Mouse (Mus musculus) left cerebral cortex, adult 8-10 months (tissue): ENCODE results near the gene Gfy. TPM values are rescaled to one million over a fixed set of nuclear protein-coding genes. Genes with fewer than 3 reads are reported as not detected.

Experiments
- DNase-seq, 2 experiments: peaks; one replicate each; pipeline ENCODE4 v3.0.0; 2022; ENCODE audit warnings: low spot score in 2 of 2
- microRNA-seq, 2 experiments: library from miRNA; unstranded; fragments of <30 nt; microRNA quantifications; one replicate each; pipeline ENCODE4 v1.2.0; 2022
- total RNA-seq, 4 experiments: library from RNA; stranded (reverse); gene quantifications; 2 replicates each; pipeline ENCODE4 v1.2.4; 2022

Gfy gene
- total RNA-seq, 4 experiments from 2014 or later = 0.34 TPM; not detected in 3

DNA sequence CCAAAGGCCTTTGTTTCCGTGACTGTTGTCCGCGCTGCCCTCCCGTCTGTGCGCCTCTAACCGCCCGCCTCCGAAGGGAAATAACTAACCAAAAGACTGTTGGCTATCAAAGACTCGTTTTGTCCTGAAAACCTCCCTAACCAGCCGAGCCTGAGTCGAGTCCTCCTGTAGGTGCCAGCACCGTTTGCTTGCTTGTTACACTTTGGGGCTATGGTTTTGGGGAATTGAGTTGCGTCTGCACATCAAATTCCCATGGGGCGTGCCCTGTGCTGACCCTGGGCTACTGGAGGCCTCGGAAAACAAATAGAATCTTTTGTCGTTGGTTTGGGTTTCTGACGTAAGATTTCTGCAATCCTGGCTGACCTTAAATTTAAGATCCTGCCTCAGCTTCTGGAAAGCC, 50.1 kb downstream of the Gfy start:
- no peak for DNase-seq

DNA sequence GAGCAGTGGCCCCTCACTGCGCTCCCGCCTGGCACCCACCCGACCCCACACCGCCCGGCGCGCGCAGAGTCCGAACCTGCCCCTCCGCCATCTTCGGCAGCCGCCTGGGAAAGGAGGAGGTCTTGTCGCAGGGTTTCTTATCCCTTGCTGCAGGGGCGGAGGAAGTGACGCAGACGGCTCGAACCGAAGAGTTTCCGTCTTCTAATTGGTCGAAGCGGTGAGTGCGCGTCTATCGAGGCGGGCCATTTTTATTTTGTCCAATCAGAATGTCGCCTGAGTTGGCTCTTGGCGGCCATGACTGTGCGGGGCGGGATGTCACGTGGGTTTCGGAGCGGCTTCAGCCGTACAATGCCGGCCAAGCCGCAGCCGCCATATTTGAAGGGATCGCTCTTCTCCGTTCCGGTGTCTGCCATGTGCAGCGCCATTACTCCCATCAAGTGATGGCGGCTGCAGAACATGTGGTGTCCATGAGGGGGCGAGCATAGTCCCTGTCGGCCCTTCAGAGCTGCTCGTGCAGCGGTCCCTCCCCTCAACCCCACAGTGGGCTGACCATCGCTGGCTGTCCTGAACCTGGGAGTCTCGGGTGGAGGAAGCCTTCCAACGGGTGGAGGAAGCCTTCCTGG, 50.6 kb downstream of the Gfy start, which contains the start of gene Rpl13a:
Gene Rpl13a (minus strand): TSS at position 138 of the 623 bp plus-strand sequence.
- DNase-seq = peak; percentile 96 to 99

DNA sequence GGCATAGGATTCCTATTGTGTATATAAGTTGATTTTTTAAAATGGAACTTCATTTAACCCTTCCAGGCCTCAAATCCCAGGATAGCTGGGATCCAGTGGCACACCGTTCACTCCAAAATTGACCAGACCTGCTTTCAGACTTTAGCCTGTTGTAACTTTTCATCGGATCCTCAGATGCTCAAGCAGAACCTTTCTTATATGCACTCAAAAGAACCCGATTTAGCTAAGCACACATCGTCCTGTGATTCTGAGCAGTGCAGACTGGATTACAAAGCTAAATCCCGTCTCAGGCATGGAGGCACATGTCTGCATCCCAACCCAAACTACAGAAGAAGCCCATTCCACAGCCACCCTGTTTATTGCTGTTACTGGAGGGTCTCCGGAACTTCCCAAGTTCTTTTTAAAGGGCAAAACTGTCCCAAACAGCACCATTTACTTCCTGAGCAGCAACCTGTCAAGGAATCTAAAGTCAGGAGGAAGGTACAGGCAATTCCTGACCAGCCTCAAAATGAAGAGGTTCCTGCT, 51.6 kb downstream of the Gfy start:
- DNase-seq = no peak

DNA sequence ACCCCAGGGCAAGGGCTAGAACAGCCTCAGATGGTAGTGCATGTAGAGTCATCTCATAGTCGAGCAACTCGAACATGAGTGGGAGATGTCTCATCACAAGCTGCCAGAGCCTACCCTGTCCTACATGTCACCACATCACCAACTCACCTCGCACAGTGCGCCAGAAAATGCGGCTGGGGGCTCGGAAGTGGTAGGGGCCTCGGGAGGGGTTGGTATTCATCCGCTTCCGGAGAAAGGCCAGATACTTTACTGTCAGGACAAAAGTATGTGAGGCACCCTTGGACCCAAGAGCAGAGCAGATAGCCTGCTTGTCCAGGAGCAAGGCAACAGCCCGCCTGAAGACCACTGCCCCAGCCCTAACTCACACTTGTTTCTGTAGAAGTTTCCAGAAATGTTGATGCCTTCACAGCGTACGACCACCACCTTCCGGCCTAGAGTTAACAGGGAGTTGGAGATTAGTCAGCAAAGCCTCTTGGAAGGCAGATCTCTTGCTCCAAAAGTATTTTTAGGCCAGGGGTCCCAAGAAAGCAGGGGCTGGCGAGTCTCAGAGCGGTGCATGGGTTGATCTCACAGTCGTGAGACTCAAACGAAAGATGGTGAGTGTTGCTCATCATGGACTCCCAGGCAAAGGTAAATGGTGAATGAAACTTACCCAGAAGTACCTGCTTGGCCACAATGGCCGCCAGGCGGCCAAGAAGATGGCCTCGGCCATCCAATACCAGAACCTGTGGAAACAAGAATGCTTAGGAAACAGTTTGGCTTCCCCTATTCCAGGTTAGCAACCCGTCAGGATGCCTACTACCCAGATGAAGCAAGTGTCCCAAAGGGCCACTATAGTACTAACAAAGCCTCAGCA, 52.3 kb downstream of the Gfy start:
- DNase-seq = no peak

Small RNA genes lying within 50 kb of the gene (microRNA-seq; reads per million reads assigned to microRNA genes)
- gene Mir5121 = 10.7 to 16.1 reads per million in 2 experiments
- gene Mir7055 = 0.44 to 5.0 reads per million in 2 experiments

Other genes with a start within 250 kb of the Gfy start
- gene Tsks, start 236.4 kb downstream of the Gfy start, total RNA-seq = 1 to 10 TPM; 2.0 to 2.5 (median 2.2) TPM
- 100 to 1,000 TPM in 1 of 4 experiments, 10 to 100 TPM in 3; 95.5 to 101 (median 98.3) TPM for gene Cpt1c, start 204.7 kb downstream of the Gfy start, total RNA-seq
- 100 to 1,000 TPM; 153 to 178 (median 175) TPM for gene Prmt1, start 193.0 kb downstream of the Gfy start, total RNA-seq
- 10 to 100 TPM; 23.6 to 42.1 (median 32.8) TPM for gene Irf3, start 181.9 kb downstream of the Gfy start, total RNA-seq
- gene Bcl2l12, start 180.9 kb downstream of the Gfy start, total RNA-seq = 1 to 10 TPM; 2.3 to 5.1 (median 2.8) TPM
- 100 to 1,000 TPM; 164 to 171 (median 170) TPM for gene Scaf1, start 163.2 kb downstream of the Gfy start, total RNA-seq
- gene Rras, start 161.6 kb downstream of the Gfy start, total RNA-seq = 10 to 100 TPM; 13.7 to 18.8 (median 14.7) TPM
- gene Prr12, start 126.7 kb downstream of the Gfy start, total RNA-seq = 10 to 100 TPM; 68.5 to 73.4 (median 71.5) TPM
- gene Nosip, start 117.1 kb downstream of the Gfy start, total RNA-seq = 10 to 100 TPM; 50.2 to 61.0 (median 57.9) TPM
- gene Prrg2, start 116.9 kb downstream of the Gfy start, total RNA-seq = 10 to 100 TPM in 1 of 4 experiments, 1 to 10 TPM in 3; 6.7 to 11.5 (median 8.2) TPM
- 1 to 10 TPM; 5.7 to 8.3 (median 5.9) TPM for gene Rcn3, start 87.3 kb downstream of the Gfy start, total RNA-seq
- 10 to 100 TPM; 18.6 to 21.9 (median 19.9) TPM for gene Fcgrt, start 75.7 kb downstream of the Gfy start, total RNA-seq
- gene Rps11, start 55.1 kb downstream of the Gfy start, total RNA-seq = 100 to 1,000 TPM; 467 to 554 (median 521) TPM
- 100 to 1,000 TPM; 804 to 903 (median 864) TPM for gene Rpl13a, start 50.8 kb downstream of the Gfy start, total RNA-seq
- gene Gm45713, start 43.3 kb downstream of the Gfy start, total RNA-seq = not detected
- gene Flt3l, start 43.1 kb downstream of the Gfy start, total RNA-seq = 1 to 10 TPM; 6.5 to 8.2 (median 7.5) TPM
- 10 to 100 TPM; 41.4 to 49.3 (median 45.2) TPM for gene Pih1d1, start 25.3 kb downstream of the Gfy start, total RNA-seq
- gene Aldh16a1, start 25.0 kb downstream of the Gfy start, total RNA-seq = 10 to 100 TPM; 17.9 to 20.9 (median 19.8) TPM
- 1,000 to 10,000 TPM; 1,001 to 1,087 (median 1,026) TPM for gene Slc17a7, start 15.6 kb downstream of the Gfy start, total RNA-seq
- gene Pth2, start 1.4 kb upstream of the Gfy start, total RNA-seq = under 1 TPM in 1 of 4 experiments, not detected in 3; 0.80 TPM
- 1 to 10 TPM; 4.3 to 6.4 (median 5.4) TPM for gene Ccdc155, start 25.3 kb upstream of the Gfy start, total RNA-seq
- 10 to 100 TPM; 23.1 to 31.5 (median 26.8) TPM for gene Dkkl1, start 32.6 kb upstream of the Gfy start, total RNA-seq
- 1 to 10 TPM; 2.0 to 5.1 (median 3.0) TPM for gene Tead2, start 36.2 kb upstream of the Gfy start, total RNA-seq
- gene Cd37, start 59.5 kb upstream of the Gfy start, total RNA-seq = 10 to 100 TPM in 2 of 4 experiments, 1 to 10 TPM in 2; 5.0 to 18.9 (median 11.9) TPM
- gene Slc6a16, start 61.5 kb upstream of the Gfy start, total RNA-seq = 1 to 10 TPM; 1.6 to 2.6 (median 2.1) TPM
- gene Slc6a21, start 97.9 kb upstream of the Gfy start, total RNA-seq = under 1 TPM in 3 of 4 experiments, not detected in 1; 0.19 to 0.55 (median 0.34) TPM
- 10 to 100 TPM; 23.9 to 27.8 (median 25.1) TPM for gene Trpm4, start 154.2 kb upstream of the Gfy start, total RNA-seq
- 1 to 10 TPM in 1 of 4 experiments, under 1 TPM in 3; 0.26 to 1.1 (median 0.78) TPM for gene Hrc, start 155.7 kb upstream of the Gfy start, total RNA-seq
- 100 to 1,000 TPM; 137 to 162 (median 150) TPM for gene Ppfia3, start 187.4 kb upstream of the Gfy start, total RNA-seq
- gene Lin7b, start 191.0 kb upstream of the Gfy start, total RNA-seq = 100 to 1,000 TPM; 139 to 172 (median 159) TPM
- gene Snrnp70, start 216.2 kb upstream of the Gfy start, total RNA-seq = 100 to 1,000 TPM; 295 to 398 (median 356) TPM
- under 1 TPM in 1 of 4 experiments, not detected in 3; 0.14 TPM for gene Kcna7, start 226.1 kb upstream of the Gfy start, total RNA-seq
- under 1 TPM in 2 of 4 experiments, not detected in 2; 0.36 to 0.39 TPM for gene Ntf5, start 234.1 kb upstream of the Gfy start, total RNA-seq
- gene Lhb, start 241.3 kb upstream of the Gfy start, total RNA-seq = not detected